Mouse (Mus musculus): ENCODE data around the gene Lair1.
"Not testable (repeated sequence)": the region's sequence is repeated elsewhere in the genome, so short reads cannot be mapped to it uniquely, and the experiment has no call there.

GRCm38 (mm10) chr7:4004636-4005035 is 58.4 kb downstream of the Lair1 start:
- TF ChIP-seq GATA1 (IDR thresholded peaks at IDR 0.05; ENCODE audit: borderline replicate concordance, low read length); FLI1 (IDR thresholded peaks at IDR 0.05; ENCODE audit: low read length): not testable (repeated sequence)
